ENCODE assay signal across 30 mouse cellular contexts in the genomic region with DNA sequence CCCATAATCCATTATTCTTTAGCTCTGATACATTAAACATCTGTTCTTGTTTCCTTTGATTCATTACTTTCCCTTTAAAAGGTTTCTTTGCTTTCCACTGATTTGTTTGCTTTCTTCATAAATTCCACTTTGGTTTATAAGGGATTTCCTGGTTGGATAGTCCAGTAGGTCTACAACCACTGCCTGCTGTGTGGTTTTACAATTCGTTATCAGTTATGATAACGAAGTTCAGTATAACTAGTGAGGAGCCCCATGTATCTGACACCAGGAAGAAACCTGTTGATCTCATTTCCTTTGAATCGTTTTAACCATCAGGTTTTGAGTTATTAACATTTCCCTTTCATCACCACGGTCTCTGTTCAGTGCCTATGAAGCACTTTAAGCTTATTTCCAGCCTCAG.
"Had no signal": no experiment of that assay in that cellular context is flagged by ENCODE, and none has a peak within 500 bp of the region (broad histone marks: within the 10 kb centered on the region; RNA-seq: fewer than 3 reads in every experiment).

No protein-coding gene starts in this region.

- ATAC-seq: liver, embryonic 12.5 days; liver, postnatal 0 days; lung, postnatal 0 days; midbrain, embryonic 13.5 days; midbrain, embryonic 15.5 days; midbrain, embryonic 16.5 days had no signal

- DNase-seq: left cerebral cortex, postnatal 4 days; liver; liver, embryonic 13.5 days; liver, postnatal 0 days; lung, adult 18-20 months; lung, adult 2 months; lung, embryonic 14.5 days; lung, postnatal 10 days; lung, postnatal 14 days; lung, postnatal 36 days; lung, postnatal 4 days; midbrain, embryonic 14.5 days had no signal

- H3K36me3 ChIP-seq: limb, embryonic 10.5 days; limb, embryonic 12.5 days; limb, embryonic 13.5 days; limb, embryonic 15.5 days; liver, embryonic 12.5 days; liver, embryonic 13.5 days; liver, embryonic 15.5 days; lung, embryonic 15.5 days; midbrain, embryonic 10.5 days; midbrain, embryonic 12.5 days; midbrain, embryonic 13.5 days; midbrain, embryonic 15.5 days had no signal

- H3K27me3 ChIP-seq: limb, embryonic 12.5 days; limb, embryonic 13.5 days; limb, embryonic 15.5 days; liver, embryonic 12.5 days; liver, embryonic 13.5 days; liver, embryonic 15.5 days; lung, embryonic 15.5 days; megakaryocyte, embryonic 14.5 days; midbrain, embryonic 12.5 days; midbrain, embryonic 13.5 days; midbrain, embryonic 15.5 days had no signal

- H3K4me3 ChIP-seq: limb, embryonic 10.5 days; limb, embryonic 12.5 days; limb, embryonic 13.5 days; limb, embryonic 15.5 days; liver, embryonic 12.5 days; liver, embryonic 13.5 days; liver, embryonic 15.5 days; lung, embryonic 15.5 days; megakaryocyte, embryonic 14.5 days; midbrain, embryonic 10.5 days; midbrain, embryonic 12.5 days; midbrain, embryonic 13.5 days; midbrain, embryonic 15.5 days; myocyte had no signal

- H3K9me3 ChIP-seq: limb, embryonic 10.5 days; limb, embryonic 12.5 days; limb, embryonic 13.5 days; limb, embryonic 15.5 days; liver, embryonic 12.5 days; liver, embryonic 13.5 days; liver, embryonic 15.5 days; lung, embryonic 15.5 days; midbrain, embryonic 10.5 days; midbrain, embryonic 12.5 days; midbrain, embryonic 13.5 days; midbrain, embryonic 15.5 days had no signal

- H3K27ac ChIP-seq: limb, embryonic 10.5 days; limb, embryonic 12.5 days; limb, embryonic 13.5 days; limb, embryonic 15.5 days; liver, embryonic 12.5 days; liver, embryonic 13.5 days; liver, embryonic 14.5 days; liver, embryonic 15.5 days; lung, embryonic 15.5 days; macrophage; midbrain, embryonic 10.5 days; midbrain, embryonic 12.5 days; midbrain, embryonic 13.5 days; midbrain, embryonic 15.5 days had no signal

- H3K4me2 ChIP-seq: limb, embryonic 12.5 days; limb, embryonic 13.5 days; limb, embryonic 15.5 days; liver, embryonic 12.5 days; liver, embryonic 13.5 days; liver, embryonic 15.5 days; lung, embryonic 14.5 days; lung, embryonic 15.5 days; midbrain, embryonic 11.5 days; midbrain, embryonic 12.5 days; midbrain, embryonic 13.5 days; midbrain, embryonic 15.5 days had no signal

- H3K9ac ChIP-seq: limb, embryonic 12.5 days; limb, embryonic 13.5 days; limb, embryonic 15.5 days; liver, embryonic 12.5 days; liver, embryonic 13.5 days; liver, embryonic 14.5 days; liver, embryonic 15.5 days; liver, postnatal 0 days; lung, embryonic 14.5 days; lung, embryonic 15.5 days; midbrain, embryonic 12.5 days; midbrain, embryonic 13.5 days; midbrain, embryonic 15.5 days had no signal

- H3K4me1 ChIP-seq: limb, embryonic 10.5 days; limb, embryonic 12.5 days; limb, embryonic 13.5 days; limb, embryonic 15.5 days; liver, embryonic 12.5 days; liver, embryonic 13.5 days; liver, embryonic 15.5 days; lung, embryonic 15.5 days; megakaryocyte, embryonic 14.5 days; midbrain, embryonic 10.5 days; midbrain, embryonic 12.5 days; midbrain, embryonic 13.5 days; midbrain, embryonic 15.5 days had no signal
